Mouse (Mus musculus): Measurements from ENCODE around the gene Vmn1r4.

Vmn1r4 gene

GRCm38 (mm10) chr6:56917578-56918368, 6.0 kb upstream of the Vmn1r4 start:
- no peak for DNase-seq

DNA sequence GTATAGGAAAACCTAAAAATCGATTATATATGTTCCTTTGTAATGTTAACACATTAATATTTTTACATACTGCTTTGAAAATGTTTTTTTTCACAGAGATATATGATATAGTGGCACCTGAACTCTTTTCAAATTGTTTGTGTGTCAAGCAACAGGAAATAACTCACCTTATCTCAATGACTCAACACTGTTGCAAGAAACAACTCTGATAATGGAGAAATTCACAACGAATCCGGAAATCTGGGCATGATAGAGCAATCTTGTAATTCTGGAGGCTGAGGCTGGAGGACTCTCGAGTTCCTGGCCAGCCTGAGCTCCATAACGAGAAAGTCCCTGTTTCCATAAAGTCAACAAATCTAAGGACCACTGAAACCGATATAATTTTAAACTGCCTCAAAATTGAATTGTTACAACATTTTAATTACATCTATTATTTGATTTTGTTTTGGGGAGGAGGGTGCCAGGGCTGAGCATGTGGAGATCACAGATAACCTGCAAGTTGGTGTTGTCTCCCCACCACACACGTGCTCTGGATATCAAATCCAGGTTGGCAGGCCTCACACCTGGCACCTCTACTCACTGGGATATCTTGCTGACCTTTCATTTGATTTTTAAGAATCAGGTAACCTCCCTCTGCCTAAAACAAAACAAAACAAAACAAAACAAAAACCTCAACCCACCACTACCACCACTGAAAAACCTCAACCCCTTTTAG, 4.3 kb upstream of the Vmn1r4 start:
- no peak for DNase-seq

GRCm38 (mm10) chr6:56920222-56921092, 3.4 kb upstream of the Vmn1r4 start:
- DNase-seq = no peak

GRCm38 (mm10) chr6:56923331-56923725, 487 bp upstream of the Vmn1r4 start:
- DNase-seq = no peak

- DNase-seq = no peak
Measured at GRCm38 (mm10) chr6:56931648-56932415, 8.0 kb downstream of the Vmn1r4 start.

DNA sequence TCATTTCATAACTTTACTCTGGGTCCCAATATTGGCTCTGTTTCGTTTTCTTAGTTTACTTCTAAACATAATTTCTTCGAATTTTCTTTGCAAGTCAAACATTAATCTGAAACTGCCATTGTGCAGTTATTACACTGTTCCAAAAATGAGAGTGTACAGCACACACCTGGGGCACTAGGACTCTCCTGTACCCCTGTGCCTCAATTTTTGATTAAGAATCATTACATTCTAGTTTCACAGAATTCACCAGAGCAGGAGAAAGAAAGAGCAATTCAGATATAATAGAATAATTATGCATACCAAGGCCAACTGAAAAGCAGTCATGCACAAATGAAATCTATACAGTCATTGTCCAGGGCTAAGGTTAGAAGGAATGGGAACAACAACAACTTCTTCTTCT, 8.6 kb downstream of the Vmn1r4 start:
- no peak for DNase-seq

GRCm38 (mm10) chr6:56934366-56934765, 10.6 kb downstream of the Vmn1r4 start:
- no peak for DNase-seq

- DNase-seq = no peak
Measured at GRCm38 (mm10) chr6:56956436-56956835, 32.6 kb downstream of the Vmn1r4 start.

- no peak for DNase-seq
Measured at GRCm38 (mm10) chr6:56969973-56970372, 46.2 kb downstream of the Vmn1r4 start, which contains the start of gene Vmn1r5. TSS of gene Vmn1r5 (plus strand) at chr6:56970273.

- DNase-seq = no peak
Measured at GRCm38 (mm10) chr6:56996943-56997342, 73.1 kb downstream of the Vmn1r4 start, which contains the start of gene Vmn1r6. TSS of gene Vmn1r6 (plus strand) at chr6:56997243.

Measured in cerebellum, postnatal 14 days (tissue).